Mouse (Mus musculus) embryo, embryonic 10.5 days (tissue): Measurements from ENCODE around the gene Bmp8b.
A peak's percentile ranks its signal among the peaks of the same experiment; 100 is the strongest.
"Not testable (repeated sequence)": the region's sequence is repeated elsewhere in the genome, so short reads cannot be mapped to it uniquely, and the experiment has no call there.

Source experiments
- DNase-seq: peaks from one replicate; pipeline ENCODE4 v3.0.0-alpha.2; 2015; ENCODE audit warnings: low spot score

Gene Bmp8b

DNA sequence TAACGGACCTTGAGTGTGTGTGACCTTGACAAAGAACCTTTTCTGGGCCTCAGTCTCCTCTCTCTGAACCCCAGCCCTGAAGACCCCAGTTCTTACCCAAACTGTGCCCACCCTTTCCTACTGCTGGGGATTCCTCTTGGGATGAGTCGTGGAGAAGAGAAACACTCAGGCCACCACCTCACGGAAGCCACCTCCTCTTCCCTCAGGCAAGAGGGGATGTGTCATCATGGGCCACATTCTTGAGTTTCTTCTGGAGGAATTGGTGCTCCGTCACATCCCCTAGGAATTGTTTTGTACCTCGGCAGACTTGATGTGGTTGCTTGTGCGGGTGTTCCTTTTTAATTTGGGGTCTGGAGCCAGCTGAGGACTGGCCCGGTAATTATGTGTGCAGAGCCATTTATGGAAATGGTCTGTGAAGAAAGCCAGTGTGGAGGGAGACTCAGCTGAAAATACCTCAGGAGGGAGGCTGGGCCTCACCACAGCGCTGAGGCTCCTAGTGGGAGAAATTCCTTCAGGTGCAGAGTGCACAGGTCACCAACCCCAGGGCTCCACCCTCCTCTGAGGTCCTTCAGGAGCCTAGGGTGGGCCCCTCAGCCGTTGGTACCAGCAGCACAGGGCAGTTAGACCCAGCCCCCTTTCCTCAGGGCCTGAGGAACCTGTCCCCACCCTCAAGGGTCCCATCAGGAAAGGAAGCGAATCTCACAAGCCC, 6.5 kb downstream of the Bmp8b start:
- DNase-seq, result not testable (repeated sequence)

DNA sequence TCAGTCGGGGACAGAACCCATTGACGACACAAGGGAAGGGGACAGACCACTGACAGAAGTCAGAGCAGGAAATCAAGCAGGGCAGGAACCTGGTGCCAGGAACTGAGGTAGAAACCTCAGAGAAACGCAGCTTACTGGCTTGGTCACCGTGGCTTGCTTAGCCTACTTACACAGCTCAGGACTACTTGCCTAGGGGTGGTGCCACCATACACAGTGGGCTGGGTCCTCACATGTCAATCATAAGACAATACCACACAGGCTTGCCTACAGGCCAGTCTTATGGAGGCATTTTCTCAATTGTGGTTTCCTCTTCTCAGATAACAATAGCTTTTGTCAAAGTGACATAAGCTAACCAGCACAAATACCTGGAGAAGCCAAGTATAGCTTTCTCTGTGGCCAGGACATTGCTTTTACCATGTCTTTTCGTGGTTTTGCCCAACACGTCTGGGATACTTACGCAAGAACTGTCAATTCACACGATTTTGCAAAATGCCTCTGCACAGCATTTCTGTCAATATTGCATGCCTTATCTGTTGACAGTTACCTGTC, 7.3 kb downstream of the Bmp8b start:
- DNase-seq, result no peak

DNA sequence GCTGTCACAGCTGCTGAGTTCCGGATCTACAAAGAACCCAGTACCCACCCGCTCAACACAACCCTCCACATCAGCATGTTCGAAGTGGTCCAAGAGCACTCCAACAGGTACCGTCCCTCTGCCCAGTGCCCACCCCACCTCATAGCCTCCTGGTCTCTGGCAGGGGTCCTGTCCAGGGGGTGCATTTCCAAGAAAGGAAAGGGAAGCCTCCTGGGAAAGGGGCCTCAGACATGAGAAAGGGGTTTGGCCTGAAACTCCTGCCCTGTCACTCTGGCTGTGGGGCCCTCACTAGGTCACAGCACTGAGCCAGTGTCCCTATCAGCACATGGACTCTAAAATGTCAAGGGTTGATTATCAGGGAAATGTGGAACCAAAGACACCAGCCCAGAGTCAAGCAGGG, 9.7 kb downstream of the Bmp8b start:
- DNase-seq, result not testable (repeated sequence)

DNA sequence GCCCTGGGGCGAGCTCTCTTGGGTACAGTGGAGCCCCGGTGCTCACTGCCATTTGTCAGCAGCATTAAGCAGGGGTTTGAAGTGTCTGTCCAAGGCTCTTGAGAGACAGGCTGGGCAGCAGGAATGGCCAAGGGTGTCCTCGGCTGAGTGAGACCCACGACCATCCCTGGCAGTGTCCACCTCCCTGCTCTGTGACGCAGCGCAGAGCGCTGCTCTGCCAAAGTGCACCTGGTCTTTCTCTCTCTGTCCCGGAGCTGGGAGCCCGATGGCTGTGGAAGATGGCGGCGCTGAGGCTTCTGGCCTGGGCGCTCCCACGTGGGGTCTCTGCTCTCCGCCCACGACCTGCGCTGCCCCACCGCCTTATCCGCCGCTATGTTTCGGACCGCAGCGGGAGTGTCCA, 11.0 kb downstream of the Bmp8b start, which contains the start of gene Oxct2b:
TSS of gene Oxct2b (plus strand) at position 256 of the 400 bp plus-strand sequence.
- DNase-seq, result peak; percentile 33

DNA sequence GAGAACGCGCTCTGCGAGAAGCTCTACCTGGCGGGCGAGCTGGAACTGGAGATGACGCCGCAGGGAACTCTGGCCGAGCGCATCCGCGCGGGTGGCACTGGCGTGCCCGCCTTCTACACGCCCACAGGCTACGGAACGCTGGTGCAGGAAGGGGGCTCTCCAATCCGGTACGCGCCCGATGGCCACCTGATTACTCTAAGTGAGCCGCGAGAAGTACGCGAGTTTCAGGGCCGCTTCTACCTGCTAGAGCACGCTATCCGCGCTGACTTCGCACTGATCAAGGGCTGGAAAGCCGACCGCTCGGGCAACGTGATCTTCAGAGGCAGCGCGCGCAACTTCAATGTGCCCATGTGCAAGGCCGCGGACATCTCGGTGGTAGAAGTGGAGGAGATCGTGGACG, 11.7 kb downstream of the Bmp8b start:
- DNase-seq, result not testable (repeated sequence)

DNA sequence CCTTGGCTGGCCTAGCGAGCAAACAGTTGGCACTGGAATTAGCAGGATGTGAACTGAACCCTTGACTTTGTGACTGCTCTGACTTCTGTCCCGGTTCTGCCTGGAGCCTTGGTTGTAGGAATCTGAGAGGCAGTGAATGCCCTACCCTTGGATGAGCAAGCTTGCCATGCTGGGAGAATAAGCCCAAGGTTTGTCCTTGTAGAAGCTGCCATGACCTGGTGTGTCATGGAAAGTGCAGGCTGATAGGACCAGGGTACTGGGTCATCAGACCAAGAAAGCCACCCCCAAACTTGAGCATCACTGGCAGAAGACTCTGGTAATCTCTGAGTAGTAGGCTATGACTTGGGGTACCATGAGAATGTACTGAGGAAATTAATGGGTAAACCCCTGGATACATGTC, 16.3 kb downstream of the Bmp8b start:
- no peak for DNase-seq

DNA sequence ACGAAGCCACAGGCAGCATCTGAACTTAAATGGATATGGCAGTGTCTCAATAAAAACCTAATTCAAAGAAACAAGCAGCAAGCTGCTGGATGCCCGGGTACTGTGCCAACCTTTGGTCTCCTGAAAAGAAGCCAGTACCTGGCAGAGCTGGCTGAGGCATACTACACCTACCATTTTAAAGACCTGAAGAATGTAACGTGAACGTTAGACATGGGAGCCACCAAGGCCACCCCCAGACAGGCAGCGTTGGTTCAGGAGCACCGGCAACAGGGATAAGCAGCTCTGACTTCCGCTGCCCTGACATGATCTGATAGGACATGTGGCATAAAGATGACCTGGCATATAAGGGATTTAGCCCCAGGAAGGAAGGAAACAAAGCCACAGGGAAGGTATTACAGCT, 21.7 kb downstream of the Bmp8b start:
- no peak for DNase-seq

DNA sequence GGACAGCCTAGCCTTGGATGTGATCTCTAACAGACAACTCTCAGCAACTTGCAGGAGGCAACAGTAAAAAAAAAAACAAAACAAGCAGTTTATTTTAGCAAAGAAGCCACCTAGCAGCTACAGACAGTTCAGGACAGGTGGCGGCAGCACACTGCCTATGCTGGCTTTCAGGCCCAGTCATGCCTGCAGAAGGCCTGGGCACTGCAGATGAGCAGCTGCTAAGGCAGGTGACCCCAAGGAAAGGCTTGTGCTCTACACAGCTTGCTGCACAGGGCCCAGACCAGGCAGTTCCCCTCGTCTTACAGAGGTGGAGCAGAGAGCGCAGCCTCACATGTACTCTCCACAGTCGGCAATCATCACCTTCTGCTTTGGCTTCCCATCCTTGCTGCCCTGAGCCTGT, 22.1 kb downstream of the Bmp8b start:
- no peak for DNase-seq

DNA sequence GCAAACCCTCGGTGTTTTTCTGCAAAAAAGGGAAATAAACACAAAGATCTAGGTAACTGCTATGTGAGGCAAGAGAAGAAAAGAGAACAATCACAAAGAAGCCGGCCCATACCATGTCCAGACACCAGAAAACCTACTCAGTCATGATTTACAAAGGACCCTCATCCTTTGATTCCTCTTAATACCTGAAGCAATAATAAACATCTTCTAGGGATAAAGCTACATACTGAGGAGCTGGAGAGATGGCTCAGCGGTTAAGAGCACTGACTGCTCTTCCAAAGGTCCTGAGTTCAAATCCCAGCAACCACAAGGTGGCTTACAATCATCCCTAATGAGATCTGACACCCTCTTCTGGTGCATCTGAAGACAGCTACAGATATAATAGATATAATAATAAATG, 32.6 kb downstream of the Bmp8b start:
- DNase-seq, result no peak

DNA sequence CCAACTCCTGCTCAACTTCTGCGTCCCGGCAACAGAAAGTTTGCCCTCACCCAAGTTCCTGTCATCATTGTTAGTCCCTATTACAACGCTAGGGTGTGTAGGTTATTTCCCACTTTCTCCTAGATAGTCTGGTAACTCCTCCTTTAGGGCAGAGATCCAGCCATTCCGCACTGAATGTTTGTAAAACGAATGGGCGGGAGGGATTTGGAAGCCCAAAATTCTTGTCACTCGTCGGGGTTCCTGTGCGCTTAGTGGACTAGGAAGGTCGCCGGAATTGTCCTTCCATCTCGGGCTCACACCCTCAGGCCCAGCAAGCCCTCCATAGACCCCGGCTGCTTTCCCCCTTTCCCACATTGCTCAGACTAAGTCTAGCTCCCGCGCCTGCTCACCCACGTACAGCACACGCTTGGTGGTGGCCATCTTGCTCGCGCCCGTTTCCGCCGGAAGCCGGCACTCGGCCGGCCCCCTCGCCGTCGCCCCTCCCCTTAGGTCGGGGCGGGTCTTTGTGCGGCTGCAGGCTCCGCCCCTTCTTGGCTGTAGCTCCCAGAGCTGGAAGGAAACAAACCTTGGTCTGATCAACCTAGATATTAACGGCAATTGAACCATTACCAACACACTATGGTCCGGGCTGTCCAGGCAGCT, 34.7 kb downstream of the Bmp8b start, which contains the start of gene Ppie:
TSS of gene Ppie (minus strand) at position 439 of the 642 bp plus-strand sequence.
- peak; percentile 93 for DNase-seq

DNA sequence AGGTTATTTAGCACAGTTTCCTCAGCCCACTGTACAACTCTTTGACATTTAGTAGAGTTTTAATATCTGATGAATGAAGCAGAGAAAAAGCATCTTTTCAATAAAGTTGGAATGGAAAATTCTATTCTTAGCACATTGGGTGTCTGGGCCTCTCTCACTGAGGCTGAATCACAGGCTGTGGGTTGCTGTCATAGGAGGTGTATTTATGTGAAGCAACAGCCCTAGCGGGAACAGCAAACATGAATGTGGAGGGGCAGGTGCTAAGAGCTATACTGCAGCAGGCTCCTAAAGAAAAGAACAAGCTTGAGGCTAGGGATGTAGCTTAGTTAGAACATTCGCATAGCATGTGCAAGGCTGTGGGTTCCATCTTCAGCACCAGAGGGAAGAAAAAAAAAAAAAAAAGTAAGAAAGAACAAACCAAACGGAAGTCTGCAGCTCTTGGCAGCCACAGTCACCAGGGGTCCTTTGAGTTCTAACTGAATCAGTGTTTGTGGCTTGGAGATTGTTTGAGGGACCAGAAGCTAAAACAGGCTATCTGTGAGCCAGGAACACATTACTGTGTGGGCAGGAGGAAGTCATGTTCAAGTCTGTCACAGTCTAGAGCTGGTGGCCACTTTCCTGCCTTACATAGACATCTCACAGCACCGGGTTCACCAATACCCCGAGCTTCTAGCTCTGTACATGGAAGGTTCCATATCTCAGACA, 42.6 kb downstream of the Bmp8b start:
- no peak for DNase-seq

DNA sequence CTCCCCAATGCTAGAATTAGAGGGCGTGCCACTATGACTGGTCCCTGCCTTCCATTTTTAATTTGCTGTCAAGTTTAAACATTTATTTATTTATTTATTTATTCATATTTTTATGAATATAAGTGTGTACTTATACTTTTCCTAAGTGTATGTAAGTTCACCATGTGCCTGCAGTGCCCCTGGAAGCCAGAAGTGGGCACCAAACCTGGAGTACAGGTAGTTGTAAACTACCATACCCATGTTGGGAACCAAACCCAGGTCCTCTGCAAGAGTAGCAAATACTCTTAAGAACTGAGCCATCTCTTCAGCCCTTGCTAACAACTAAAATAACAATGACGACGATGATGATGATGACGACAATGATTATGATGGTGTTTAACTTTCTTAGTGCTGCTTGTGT, 47.0 kb downstream of the Bmp8b start:
- no peak for DNase-seq

DNA sequence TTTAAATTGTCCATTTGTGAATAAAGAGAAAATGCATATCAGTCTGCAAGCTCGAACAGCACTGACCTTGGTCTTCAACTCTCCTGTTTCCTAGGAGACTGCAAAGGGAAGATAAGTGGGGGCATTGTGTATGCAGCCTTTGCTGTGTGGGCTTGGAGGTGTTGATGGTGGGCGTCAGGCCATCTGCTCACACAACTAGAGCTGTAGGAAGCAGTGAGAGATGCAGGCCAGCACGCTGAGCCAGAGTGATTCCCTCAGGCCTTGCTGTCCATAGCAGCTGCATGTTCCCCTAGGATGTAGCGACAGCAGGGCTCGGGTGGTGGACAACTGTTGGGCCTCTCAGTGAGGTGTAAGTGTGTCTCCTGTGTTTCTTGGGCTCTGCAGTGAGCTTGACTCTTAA, 48.0 kb downstream of the Bmp8b start:
- DNase-seq, result no peak

DNA sequence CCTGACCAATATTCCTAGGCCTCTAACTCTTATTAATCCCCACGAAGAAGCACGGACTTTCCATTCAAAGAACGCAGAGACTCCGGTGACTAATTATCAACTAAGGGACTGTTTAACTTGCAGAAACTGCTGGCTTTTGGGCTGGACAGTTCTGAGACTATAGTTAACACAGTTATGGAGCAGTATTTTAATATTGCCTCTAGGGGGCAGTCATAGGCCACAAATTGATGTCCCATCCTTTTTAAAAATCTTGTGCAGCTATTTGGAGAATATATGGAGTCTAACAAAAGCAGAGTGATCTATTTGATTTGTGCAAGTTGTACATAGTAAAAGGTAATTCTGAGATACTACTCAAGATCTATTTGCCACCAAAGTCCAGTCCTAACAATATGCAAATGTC, 50.0 kb downstream of the Bmp8b start:
- peak; percentile 78 for DNase-seq

DNA sequence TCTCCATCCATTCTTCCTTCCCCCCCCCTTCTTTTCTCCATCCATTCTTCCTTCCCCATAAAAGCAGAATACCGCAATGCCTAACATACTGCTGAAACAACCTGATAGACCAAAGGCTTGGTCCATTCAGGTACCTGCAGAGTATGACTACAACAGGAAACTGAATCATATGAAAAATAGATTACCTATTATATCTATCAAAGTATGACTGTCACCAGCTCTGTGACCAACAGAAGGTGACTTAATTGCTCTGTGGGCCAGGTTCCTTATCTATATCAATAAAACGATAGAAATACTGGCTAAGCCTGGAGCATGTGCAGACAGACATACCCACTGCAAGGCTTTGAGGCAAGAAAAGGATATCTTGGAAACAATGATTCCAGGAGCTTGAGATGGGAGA, 50.5 kb downstream of the Bmp8b start:
- no peak for DNase-seq

DNA sequence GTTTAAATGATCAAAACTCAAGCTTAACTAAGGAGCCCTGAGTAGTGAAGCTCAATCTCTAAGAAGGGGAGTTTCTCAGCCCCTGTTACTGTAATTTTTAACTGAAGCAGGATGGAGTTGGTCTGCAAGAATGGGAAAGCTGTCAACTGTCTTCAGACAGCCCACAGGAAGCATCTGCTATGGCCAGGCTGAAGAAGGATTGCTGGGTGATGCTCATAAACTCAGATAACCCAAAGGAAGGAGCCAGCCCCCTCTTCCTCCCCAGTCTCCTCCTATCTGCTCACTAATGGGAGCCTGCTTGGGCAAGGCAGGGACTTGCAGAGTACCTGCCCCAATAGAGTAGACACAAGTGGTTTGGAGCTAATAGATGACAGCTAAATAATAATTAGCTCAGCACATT, 50.9 kb downstream of the Bmp8b start:
- no peak for DNase-seq

DNA sequence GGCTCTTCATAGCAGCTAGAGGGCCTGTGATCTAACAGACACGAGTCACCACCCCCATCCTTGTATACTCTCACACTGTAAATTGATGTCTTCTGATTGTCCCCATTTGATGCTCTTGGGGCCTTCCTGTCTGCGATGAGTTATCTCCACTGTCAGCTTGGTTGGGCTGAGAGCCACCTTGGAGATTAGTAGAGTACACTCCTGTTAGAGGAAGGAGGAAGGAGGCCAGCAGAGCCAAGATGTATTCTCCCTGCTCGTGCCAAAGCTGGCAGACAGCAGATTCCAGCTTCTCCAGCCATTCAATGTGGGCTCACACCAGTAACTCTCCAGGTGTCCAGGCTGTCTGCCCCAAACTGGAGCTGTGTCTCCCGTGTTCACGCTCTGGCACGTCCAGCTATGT, 55.6 kb downstream of the Bmp8b start:
- no peak for DNase-seq

DNA sequence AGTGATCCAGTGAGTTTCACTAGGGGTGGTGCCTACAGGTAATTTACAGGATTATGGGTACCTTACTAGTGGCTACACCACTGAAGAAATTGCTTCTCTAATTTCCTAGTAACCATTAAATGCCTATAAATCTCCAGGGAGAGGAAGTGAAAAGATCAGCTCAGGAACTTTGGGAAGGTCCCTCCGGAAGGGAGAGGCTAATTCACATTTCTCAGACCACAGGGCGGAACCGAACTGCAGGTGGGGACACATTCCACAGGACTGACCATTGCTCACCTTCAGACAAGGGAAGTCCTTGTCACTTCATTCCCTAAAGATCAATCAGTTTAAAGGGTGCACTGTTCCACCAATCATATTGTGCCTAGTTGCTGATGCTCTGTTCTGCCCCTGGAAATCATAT, 56.3 kb downstream of the Bmp8b start:
- DNase-seq, result not testable (repeated sequence)

DNA sequence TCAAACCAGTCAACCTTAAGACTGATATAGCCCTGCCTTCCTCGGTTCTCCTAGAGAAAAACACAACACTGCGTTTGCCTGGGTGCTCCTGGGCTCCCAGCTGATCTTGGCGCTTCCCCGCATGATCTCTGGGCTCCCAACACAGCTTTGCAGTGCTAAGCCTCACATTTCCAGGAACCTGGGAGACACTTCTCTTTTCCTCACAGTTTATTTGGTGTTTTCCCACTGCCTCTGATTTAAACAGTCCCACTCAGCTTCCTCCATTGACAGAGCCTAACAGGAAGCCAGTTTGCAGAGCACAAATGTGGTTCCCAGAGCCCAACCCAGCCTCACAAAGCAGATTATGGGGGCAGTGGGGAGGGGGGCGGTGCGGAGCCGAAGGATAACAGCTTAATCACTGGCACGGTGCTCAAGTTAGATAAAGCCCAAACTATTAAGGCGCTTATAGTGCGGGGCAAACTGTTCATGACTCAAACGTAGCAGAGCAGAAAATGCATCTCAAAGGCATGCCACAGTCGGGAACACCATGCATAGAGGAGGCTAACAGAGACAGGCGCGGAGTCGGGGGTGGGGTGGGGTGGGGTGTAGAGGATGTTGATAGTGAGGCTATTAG, 57.4 kb downstream of the Bmp8b start:
- DNase-seq, result peak; percentile 28

DNA sequence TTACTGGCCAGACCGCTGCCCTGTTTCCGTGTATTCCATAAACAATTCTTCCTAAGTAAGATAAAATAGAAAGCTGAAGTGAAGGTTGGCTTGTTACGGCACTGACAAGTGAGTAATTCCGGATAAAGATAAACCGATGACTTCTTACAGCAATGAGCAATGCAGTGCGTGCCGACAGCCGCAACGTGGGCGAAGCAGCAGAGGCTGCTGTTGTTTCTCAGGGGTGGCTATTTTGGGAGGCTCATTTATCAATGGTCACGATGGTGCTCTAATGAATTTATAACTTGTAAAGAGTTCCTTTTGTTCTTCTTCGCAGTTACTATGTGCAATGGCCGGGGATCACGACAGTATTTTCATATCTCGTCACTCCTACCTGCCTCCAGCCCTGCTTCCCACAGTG, 59.2 kb downstream of the Bmp8b start:
- DNase-seq, result no peak

DNA sequence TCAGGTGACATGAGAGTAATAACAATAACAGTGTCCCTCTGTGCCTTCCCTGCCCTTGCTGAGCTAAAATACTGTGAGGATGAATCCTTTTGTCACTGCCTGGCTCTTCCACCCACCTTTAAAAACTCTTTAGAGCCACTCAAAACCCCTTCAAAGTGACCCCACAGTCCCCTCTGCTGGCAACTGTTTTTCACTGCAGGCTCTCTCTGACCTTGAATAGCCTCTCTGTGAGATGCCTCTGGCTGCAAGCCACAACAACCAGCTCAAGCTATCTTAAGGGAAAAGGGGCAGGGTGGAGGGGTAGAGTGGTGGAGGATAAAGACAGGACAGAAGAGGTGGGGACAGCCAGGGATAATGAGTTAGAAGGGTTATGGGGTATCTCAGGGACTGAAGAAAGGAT, 66.8 kb downstream of the Bmp8b start:
- DNase-seq, result no peak
